Mouse (Mus musculus): ENCODE measurements around the gene Ewsr1. TPM values are rescaled to one million over a fixed set of nuclear protein-coding genes. Genes with fewer than 3 reads are reported as not detected.
"Not testable (repeated sequence)": the region's sequence is repeated elsewhere in the genome, so short reads cannot be mapped to it uniquely, and the experiment has no call there.

Gene Ewsr1
- total RNA-seq, 2 experiments from 2014 or later: 380 to 389 TPM

DNA sequence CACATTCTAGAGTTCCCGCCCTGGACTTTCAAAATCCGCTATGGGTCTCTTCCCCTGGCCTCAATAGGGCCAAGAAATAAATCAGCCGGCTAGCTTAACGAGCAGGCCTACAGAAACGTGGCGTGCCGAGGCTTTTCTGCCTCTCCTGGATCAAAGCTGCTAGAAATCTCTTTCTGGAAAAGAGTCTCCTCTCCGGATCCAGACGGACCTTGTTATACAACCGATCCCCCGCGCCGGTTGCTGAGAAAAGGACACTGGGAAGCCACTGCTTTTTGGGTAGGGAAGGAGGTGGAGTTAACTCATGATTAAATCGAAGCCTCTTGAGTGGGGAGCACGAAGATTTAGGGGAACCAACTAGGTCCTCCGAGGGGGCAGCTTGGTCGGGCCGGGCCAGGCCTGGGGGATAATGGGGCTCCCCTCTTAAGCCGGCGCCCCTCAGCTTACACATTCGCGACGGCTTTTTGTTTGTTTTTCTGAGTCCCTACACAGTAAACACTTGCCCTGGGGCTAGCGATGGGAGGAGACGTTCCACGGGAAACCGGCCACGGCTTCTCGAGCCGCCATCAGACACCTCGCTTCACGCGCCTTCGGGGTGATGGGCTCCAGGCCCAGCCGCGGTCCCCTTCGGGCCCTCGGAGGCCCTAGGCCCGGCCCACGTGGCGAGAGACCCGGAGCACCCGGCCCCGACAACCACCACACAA is 881 bp downstream of the Ewsr1 start:
- no peak for DNase-seq
- intact Hi-C loops (cut with DNase I): no loop called here

DNA sequence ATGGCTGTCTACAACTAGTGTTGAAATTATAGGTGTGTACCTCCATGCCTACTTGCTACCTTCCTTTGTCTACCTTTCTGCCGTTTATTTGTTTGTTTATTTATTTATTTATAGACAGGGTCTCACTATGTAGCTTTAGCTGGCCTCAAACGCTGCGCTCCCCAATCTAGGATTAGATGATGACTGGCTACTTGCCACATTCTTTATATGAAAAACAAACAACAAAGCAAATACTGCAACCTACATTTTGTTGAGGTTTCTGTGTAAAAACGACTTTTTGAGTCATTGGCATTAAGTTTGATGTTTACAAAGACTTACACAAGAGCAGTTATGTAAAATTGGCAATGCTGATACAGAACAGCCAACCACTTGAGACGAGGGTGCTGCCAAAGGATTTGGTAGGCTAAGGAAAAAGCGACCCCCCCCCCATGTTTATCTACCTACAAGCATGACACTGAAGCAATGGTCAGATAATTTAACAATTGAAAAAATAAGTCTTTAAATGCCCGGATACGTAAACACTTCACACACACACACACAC is 2.5 kb downstream of the Ewsr1 start:
- DNase-seq: no peak

DNA sequence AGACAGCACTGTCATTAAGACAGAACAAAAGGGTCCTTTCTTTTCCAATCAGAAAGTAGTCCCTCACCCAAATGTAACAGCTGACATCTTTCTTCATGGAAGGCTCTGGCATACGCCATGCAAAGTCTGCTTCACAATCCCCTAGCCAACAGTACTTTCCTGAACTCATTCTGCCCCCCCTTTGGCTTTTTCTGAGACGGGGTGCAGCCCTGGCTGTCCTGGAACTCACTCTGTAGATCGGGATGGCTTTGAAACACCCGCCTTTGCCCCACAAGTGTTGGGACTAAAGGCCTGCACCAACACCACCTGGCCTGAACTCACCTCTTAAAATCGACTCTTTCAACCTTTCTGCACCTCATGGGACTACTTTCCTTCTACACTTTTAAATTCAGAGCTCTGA is 3.2 kb downstream of the Ewsr1 start:
- intact Hi-C loops (cut with DNase I): no loop called here

More for the DNA sequence above, 2.5 kb downstream of the Ewsr1 start:
- intact Hi-C loops (cut with DNase I): no loop called here

DNA sequence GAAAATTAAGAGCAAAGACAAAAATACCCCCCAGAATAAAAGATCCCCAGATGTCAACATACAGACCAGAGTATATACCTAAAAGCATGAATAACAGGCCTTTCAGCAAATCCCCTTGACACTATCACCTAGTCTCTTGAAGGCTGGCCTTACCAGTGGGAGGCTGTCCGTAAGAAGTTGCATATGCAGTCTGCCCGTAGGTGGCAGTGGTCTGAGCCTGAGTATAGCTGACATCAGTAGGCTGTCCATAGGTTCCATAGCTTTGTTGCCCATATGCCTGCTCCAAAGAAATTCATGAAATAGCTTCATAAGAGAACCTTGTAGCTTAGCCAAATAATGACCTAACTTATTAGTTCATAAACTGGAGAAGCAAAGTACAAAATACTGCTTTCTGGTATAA is 7.4 kb downstream of the Ewsr1 start:
- intact Hi-C loops (cut with DNase I): no loop called here

More for the DNA sequence above, 3.2 kb downstream of the Ewsr1 start:
- no peak for DNase-seq

DNA sequence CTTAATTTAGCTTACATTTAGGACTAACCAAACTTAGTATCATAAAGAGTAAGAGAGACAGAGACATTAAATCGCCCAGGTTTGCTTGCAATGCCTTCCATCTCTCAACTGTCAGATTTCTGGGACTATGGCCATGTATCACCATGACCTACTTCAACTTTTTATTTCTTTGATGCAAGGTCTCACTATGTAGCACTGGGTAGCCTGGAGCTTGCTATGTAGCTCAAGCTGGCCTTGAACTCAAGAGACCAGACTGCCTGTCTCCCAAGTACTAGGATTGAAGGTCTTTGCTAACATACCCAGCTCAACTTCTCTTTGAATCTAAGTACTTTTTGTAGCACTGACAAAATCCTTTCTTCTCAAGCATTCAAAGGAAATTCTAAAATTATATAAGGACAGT is 9.9 kb downstream of the Ewsr1 start:
- no peak for DNase-seq
- intact Hi-C loops (cut with DNase I): no loop called here

More for the DNA sequence above, 7.4 kb downstream of the Ewsr1 start:
- no peak for DNase-seq

DNA sequence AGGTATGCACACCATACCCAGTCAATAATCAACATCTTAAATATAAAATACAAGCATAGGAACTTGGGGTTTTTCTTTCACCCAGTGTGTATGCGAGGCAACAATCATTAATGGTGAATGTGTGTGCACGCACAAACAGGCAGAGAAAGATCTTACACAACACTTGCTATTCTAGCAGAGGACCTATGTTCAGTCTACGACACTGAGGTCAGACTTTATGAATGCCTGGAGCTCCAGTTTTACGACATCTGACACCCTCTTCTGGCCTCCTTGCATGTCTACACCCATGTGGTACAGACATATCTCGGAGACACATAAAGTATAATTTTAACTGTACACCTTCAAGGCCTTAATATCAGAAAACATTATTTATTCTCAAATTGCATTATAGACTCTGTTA is 22.2 kb downstream of the Ewsr1 start:
- intact Hi-C loops (cut with DNase I); DNase-seq: not testable (repeated sequence)

DNA sequence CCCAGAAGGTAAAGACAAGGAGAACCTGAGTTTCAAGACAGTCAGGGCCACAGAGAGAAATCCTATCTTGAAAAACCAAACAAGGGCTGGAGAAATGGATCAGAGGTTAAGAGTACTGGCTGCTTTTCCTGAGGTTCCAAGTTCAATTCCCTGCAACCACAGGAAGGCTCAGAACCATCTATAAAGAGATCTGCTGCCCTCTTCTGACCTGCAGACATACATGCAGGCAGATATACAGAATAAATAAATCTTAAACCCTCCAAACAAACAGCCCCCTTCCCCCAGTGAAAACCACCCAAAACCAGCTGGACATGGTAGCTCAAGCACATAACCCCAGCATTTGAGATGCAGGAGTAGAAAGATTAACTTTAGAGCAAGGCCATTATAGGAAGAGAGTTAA is 23.3 kb downstream of the Ewsr1 start:
- DNase-seq: no peak
- intact Hi-C loops (cut with DNase I): no loop called here

DNA sequence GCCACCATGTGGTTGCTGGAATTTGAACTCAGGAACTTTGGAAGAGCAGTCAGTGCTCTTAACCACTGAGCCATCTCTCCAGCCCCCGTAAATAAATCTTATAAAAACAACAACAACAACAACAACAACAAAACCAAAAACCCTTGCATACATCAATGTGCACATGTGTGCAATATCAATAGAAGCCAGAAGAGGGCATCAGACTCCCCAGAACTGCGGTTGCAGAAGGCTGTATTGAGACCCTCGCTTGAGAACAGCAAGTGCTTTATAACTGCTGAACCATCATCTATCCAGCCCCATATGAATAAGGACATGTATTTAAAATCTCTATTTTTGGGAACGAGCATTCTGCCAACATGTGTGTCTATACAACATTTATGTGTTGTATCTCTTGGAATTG is 24.2 kb downstream of the Ewsr1 start:
- intact Hi-C loops (cut with DNase I): no loop called here
- DNase-seq: no peak

DNA sequence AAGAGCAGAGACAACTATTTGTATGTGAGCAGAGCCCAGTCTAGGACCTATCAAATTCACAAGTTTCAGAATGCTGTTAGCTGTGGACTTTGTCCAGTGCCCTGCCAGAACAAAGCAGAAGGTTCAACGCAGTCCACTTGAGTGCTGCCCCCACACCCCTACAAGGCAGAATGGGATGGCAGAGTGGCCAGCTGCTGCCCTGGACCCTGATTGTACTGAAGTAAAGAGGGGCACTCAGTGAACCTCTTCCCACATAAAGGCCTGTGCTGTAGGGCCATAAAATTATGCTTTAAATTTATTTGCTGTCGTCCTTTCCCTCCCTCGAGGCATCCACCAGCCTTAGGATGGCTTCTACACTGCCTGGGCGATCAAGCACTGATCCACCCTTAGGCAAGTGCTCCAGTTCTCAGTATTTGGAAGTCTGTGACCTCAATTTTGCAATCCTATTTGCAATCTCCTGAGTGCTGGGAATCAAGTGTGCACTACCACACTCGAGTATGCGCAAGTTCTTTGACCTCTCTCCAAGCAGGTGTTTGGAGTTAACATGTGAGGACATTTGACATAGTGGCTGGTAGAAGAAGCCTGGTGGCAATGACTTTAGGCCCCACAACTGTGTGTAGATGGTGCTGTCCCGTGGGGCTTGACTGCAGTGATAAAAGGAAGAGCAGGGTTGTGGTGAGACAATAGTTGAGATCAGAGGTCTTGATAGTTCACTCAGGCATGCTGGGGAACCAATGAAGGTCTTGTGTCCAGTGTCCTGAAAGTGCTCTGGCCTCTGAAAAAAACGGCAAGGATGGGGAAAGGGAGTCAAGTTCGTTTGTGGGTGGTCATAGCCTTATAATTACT is 30.7 kb downstream of the Ewsr1 start:
- intact Hi-C loops (cut with DNase I): loop anchor here (10.0 kb wide), 1 partner anchor 54 kb away; no protein-coding TSS in a partner anchor

DNA sequence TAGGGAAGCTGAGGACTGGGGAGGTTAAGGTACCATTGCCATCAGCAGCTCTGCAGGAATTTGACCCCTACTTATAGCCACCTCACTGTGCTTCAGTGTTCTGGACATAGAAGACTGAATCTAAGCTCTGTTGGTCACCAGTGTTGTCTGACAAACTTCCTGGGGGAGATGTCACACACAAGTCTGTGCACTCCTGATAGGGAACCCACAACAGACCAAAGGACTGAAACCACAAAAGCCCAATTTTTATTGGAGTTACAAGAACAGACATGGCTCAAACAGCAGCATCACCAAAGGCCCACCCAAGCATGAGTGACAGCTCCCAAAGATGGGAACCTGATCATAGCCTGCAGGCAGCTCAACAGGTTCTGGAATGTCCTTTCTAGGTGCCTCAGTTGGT is 32.0 kb downstream of the Ewsr1 start:
- DNase-seq: no peak

More for the DNA sequence above, 30.7 kb downstream of the Ewsr1 start:
- DNase-seq: no peak

DNA sequence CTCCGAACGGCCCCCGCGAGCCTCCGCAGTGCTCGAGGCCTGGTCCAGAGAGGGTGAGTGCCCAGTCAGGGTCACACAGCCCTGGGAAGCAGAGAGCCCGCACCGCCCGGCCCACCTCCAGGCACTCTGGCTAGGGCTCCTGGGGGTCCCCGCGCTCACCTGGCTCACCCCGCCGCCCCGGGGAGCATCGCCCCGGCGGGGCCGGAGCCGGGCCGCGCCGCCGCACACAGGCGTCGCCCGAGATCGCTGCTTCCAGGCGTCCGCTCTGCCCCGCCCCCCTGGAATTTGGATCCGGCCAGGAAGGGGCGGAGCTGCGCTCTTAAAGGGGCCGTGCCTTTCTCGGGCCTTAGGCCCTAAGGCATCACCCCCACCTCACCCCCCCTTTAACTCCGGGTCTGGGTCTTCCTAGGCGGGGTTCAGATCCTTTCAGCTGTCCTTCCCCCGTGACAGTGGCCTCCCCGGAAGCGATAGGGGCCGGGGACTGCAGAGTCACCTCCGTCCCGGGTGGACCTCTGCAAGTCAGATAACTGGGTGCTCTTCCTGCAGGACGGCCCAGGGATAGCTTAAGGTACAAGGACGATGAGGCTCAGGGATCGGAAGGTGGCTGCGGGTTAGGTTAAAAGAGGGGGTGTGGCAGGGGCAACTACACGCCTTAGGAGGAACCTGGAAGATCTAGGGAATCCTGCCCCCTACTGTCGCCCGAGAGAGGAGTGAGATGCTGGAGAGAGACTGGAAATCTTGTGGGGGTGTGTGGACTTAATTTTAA is 33.8 kb downstream of the Ewsr1 start, which contains the start of gene Gas2l1:
Gene Gas2l1 (minus strand): TSS at position 272 of the 766 bp plus-strand sequence.
- intact Hi-C loops (cut with DNase I): loop anchor here (10.0 kb wide), 1 partner anchor 50 kb away; no protein-coding TSS in a partner anchor
- peak; percentile 86 for DNase-seq

More for the DNA sequence above, 32.0 kb downstream of the Ewsr1 start:
- intact Hi-C loops (cut with DNase I): loop anchor here (10.0 kb wide), 1 partner anchor 52 kb away; no protein-coding TSS in a partner anchor

DNA sequence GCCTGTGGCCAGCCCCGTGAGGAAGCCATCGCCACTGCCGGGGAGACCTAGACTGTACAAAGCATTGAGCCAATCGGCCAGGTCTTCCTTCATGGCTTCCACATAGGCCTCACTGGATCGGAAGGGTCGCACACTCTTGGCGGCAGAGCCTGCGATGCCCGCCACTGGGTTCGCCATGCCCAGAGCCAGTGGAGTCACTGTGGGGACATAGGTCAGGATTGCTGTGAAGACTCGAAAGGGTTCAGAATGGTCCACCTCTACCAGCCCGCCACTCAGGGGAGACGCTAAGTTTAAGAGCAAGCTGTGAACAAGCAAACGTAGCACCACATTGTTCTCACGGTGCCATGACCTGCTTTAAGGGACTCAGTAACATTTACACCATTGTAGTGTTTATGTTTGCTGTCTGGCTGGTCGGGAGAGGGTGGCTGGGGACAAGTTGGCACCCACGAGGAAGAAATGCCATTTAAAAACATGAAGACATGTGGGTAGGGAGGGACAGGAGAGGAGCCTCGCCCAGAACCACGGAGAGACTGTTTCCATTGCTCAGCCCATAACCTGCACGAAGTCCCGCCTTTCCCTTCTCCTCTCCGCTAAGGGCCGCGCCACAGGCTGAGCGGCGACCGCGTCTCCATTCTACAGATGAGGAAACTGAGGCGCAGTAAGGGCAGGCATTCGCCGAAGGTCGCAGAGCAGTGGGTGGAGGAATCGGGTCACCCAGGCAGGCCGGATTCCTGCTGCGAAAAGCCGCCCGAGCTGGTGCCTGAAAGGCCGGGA is 34.6 kb downstream of the Ewsr1 start:
- intact Hi-C loops (cut with DNase I): loop anchor here (10.0 kb wide), 1 partner anchor 50 kb away; no protein-coding TSS in a partner anchor
- peak; percentile 35 for DNase-seq

DNA sequence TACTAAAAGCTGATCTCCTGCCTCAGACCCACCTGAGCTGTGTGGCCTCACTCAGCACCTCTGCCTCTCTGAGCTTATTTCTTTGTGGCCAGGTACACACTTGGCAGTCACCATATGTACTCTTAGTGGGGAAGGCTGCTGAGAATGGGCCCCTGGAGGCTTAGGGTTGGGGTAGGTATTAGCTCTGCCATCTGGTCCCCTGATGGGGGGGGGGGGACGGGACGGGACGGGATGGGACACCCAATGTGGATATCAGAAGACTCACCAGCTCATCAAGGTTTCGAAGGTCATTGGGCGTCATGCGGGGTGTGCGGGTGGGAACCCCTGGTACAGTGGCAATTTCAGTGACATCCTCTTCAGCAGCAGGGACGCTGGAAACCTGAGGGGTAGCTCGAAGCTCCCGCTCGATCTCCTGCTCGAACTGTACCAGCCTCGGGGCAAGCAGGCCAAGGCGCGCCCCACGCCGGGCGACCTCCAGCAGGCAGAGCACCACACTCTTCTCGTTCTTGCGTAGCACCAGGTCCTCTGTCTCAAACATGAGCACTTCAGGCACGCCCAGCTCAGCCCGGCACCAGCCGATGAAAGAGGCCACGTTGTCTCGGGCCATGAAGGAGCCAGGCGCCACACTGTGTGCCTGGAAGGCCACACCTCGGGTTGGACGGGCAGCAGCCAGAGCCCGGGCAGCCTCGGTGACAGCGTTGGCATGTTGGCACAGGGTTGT is 35.3 kb downstream of the Ewsr1 start:
- DNase-seq: no peak
- intact Hi-C loops (cut with DNase I): loop anchor here (10.0 kb wide), 1 partner anchor 49 kb away; no protein-coding TSS in a partner anchor

DNA sequence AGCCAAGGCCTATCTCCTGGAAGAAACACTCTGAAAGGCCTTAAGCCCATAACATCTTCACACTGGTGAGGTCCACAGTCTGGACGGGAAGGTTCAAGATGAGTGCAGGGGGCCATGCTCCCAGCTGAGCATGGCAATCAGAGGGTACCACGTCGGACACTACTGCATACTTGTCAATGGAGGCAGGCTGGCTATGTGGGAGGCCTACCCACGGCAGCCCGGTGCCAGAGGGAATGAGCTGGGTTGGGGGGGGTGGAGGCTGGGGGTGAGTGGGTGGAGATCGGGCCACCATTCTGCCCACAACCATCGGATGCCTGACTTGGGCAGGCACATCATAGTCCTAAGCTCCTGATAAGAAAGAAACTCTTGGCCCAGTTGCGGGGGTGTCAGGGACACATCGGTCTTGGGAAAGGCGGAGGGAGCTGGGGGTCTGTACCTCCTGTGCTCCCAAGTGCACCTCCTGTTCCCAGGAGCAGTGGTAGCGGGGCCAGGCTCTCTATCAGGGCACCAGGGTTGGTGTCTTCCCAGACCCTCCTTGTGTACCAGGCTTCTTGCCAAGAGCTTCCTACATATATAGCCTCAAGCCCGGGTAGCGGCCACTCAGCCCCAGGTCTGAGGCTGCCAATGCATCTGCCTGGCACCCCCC is 36.1 kb downstream of the Ewsr1 start:
- DNase-seq: no peak
- intact Hi-C loops (cut with DNase I): loop anchor here (10.0 kb wide), 1 partner anchor 48 kb away; no protein-coding TSS in a partner anchor

DNA sequence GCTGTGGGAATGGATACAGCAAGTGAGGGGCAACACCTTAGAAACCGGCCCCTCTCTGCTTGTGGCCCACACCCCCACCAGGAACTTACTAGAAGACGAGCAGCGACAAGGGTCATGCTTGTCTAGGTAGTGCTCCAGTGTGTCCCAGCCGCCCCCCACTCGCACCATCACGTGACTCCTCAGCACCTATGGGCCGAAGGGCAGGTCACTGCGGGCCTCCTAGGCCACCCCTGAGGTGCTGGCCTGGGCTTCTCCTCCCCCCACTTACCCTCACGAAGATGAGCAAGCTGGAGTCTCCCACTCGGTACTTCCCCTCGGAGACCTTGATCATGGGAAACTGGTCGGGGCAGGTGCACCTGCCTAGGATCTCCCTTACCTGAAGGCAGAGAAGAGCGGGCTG is 36.7 kb downstream of the Ewsr1 start:
- no peak for DNase-seq
- intact Hi-C loops (cut with DNase I): loop anchor here (10.0 kb wide), 1 partner anchor 48 kb away; no protein-coding TSS in a partner anchor

DNA sequence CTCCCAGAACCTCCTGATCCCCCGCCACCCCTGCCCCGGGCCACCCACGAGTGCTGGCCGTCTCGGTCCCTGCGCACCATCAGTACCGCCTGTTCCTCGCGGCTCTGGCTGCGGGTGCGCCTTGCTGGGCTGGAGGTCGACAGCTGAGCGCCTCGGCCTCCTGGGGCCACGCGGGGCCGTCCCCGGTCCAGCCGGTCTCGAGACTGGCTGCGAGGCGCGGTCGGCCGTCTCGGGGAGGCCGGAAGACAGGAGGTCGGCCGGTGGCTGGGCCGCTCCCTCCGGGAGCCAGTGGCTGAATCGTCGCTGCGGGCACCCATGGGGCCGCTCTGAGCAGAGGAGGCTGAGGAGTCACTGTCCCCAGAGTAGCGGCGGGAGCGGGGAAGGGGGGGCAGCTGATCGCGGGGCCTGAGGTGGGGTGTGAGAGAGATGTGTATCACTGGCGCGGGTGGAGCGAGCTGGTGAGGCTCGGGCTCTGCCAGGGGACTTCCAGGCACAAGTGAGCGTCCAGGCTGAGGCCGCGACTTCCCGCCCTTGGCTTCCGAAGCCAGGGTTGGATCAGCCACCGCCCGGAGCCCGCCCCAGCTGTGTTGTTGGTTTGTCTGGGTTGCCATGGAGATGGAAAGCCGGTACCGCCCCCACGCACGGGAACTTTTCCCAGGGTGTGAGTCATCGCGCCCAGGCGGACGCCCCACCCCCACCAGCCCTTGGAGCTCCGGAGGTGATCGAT is 37.5 kb downstream of the Ewsr1 start:
- peak; percentile 80 for DNase-seq
- intact Hi-C loops (cut with DNase I): loop anchor here (10.0 kb wide), 1 partner anchor 47 kb away; no protein-coding TSS in a partner anchor

DNA sequence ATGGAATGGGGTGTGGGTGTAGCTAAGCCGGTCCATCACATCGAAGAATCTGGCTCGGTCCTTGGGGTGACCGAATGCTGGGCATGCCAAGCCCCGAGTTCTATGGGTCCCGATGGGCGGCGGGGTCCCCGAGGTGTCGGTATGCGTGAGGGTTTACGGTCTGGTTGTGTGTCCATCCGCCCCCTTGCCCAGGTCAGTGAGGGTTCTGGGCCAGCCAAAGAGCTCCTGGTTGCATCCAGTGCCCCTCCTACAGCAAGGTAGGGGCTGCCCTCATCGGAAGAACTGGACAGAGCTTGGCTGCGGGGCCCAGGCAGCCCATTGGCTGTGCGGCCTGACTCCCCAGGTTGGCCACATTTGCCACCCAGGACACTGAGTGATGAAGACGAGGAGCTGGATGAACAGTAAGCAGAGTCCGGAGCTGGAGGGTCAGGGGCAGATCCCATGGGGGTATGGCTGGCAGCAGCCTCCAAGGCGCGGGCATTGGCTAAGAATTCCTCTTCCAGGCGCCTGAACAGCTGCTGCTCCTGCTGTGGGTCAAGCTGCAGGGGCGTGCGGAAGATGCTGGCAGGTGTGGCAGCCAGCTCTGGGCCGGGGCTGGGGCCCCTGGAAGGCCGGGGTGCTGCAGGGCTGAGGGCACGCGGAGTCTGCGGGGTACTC is 38.2 kb downstream of the Ewsr1 start:
- DNase-seq: peak; percentile 32

More for the DNA sequence above, 38.2 kb downstream of the Ewsr1 start:
- intact Hi-C loops (cut with DNase I): loop anchor here (10.0 kb wide), 1 partner anchor 46 kb away; no protein-coding TSS in a partner anchor

All from left cerebral cortex, postnatal 4 days (tissue).